Mouse (Mus musculus) CD4-positive, CD25-positive, alpha-beta regulatory T cell, adult 4 months (primary cell): ENCODE data around the gene Ap3b1. TPM values are rescaled to one million over a fixed set of nuclear protein-coding genes. Genes with fewer than 3 reads are reported as not detected.

Experiments used
- ATAC-seq: one replicate; pipeline ENCODE4 v1.8.0; 2017
- polyA plus RNA-seq, 2 experiments: library from polyadenylated mRNA; unstranded; fragments of 100-300 nt; shearing (Covaris generic); gene quantifications; one replicate each; pipeline ENCODE4 v1.2.1; 2017

Gene Ap3b1
- polyA plus RNA-seq, 2 experiments from 2014 or later: 41.8 to 46.0 TPM

DNA sequence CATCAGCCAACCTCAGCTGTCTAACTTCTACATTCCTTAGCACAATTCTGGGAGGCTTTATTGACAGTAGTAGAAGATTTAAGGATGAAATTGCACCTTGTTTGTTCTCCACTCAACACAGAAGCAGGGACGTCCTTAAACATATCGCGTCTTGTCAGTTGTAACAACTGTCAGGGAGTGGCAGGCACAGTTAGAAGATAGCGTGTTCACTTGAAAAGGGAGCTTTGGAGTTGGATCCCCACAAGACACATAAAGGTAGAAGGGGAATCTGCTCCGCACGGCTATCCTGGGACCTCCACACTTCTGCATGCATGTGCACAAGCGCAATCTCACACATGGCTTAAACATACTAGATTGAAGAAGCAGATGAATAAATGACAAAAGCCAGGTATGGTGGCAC is 183.3 kb downstream of the Ap3b1 start:
- no peak for ATAC-seq

DNA sequence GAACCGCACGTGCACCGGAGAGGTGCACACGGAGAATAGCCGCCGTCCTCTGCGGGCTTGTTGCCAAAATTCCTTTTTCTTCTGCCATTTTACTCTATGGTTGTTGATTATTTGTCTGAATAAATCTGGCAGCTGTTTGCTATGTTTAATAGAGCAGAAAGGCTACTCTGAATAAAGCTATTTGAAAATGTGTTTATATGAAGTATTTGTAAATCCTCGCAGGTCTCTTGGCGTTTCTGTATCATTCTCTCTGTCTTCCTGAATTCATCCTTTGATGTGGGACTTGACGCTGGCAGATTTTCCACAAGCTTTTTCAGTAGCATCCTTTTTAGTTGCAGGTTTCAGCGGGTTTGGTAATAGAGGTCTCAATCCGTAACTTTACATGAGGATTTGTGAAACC is 185.5 kb downstream of the Ap3b1 start:
- ATAC-seq: no peak

GRCm38 (mm10) chr13:94545739-94546138 is 187.0 kb downstream of the Ap3b1 start:
- no peak for ATAC-seq

GRCm38 (mm10) chr13:94546246-94546645 is 187.5 kb downstream of the Ap3b1 start:
- ATAC-seq: no peak

GRCm38 (mm10) chr13:94549580-94549979 is 190.8 kb downstream of the Ap3b1 start:
- no peak for ATAC-seq

DNA sequence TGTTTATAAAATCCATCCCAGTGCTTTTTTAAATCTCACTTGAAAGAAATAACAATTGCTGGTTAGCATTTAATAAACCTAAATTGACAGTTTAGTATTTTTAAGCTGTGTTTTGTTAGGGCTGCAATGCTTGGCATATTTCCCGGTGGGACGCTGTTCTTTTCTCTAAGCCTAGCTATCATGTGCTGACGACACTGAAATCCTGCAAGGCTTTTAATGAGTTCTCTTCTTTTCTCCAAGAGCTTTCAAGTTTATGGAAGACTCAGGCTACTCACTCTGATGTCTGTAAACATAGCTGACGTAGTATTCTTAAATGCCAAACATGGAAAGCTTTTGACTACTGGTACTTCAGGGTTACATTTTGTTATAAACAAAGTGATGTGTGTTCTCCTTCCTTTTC is 191.3 kb downstream of the Ap3b1 start:
- ATAC-seq: no peak

DNA sequence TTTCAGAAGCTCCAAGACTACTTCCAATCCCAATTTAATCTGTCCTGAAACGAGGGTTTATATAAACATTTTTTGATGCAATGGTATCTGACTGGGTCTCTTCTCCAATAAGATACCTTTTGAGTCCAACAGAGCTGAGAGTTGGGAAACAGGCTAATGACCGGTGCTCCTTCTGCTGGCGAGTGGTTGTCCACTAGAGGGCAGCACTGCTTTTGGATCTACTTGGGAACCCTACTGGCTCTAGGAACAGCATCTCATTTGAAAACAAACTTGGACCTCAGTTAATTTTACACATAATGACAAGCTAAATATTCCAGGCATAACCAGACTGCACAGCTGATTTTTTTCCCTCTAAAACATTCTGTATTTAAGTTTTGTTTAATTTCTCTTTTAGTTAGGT is 201.3 kb downstream of the Ap3b1 start:
- peak; percentile 62 for ATAC-seq

- no peak for ATAC-seq
Measured at GRCm38 (mm10) chr13:94560878-94561277, 202.1 kb downstream of the Ap3b1 start.

DNA sequence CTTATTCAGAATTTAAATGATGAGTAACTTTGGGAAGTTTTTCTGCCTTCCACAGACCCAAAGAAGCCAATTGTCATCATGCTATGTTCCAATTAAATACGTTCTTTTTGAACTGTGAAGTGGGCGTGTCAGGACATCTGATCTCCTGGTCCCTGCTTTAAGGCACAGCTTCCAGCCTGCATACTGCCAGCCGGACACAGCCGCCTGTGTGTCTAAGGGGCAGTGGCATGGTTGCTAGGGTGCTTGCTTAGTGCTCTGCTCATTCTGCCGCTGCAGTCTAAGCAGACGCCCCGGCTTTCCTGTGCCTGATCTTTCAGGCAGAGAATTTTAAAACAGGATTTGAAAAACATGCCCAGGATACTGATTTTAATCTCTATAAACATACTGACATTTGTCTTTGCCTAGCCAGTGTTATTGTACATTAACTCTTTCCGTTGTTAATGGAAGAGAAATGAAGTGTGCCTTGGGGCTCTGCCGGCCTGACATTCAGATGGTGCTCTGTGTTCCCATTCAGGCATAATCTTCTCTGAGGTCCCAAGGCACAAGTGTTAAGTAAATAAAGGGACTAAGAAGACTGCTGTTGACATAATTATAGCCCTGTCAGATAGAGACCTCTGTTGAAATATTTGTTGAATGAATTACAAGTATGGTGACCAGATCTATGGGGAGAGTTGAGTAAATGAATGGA is 204.0 kb downstream of the Ap3b1 start:
- no peak for ATAC-seq

DNA sequence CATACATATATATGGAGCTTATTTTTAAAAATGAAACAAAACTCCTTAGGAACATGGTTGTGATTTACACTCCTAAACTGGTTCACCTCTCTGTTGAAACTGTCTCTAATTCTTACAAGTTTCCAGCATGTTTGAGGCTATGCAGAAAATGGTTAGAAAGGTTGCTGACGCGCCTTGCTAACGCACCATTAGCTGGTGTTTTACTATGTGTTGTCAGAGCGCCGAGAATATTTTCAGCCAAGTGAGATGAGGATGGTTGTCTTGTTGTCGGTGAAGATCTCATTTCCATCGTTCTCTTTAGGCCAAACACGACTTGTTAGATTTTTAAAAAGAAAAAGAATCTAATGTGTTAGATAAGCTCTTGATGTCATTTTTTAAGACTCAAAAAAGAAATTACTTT is 205.1 kb downstream of the Ap3b1 start:
- no peak for ATAC-seq

DNA sequence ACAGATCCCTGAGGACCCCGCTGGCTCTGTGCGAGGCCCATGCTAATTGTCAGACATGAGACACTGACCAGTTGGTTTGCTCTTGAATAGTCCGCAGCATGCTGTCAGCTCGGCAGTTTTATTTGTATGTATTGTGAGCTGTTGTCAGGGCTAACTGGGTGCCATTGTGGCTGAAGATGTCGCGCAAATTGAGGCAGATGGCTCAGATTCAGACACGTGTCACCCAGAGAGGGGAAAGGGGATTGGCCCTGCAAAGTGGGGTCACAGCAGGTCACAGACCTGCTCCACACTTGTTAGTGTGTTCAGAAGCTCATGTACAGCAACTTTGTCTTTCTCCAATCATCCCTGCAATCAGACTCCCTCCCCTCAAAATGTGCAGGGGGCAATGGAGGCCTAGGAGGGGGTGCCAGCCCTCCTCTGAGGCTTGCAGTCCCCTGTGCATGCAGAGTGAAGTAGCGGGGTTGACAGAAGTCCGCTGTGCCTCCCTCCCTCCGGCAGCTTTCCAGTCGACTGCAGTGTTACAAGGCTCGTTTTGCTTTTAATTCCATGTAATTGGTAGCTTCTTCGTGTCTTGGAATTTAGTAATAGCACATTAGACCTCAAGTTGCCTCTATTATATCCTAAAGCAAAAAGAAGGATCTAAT is 205.7 kb downstream of the Ap3b1 start:
- no peak for ATAC-seq

- no peak for ATAC-seq
Measured at GRCm38 (mm10) chr13:94565176-94565575, 206.4 kb downstream of the Ap3b1 start.

- no peak for ATAC-seq
Measured at GRCm38 (mm10) chr13:94565616-94566015, 206.9 kb downstream of the Ap3b1 start.

DNA sequence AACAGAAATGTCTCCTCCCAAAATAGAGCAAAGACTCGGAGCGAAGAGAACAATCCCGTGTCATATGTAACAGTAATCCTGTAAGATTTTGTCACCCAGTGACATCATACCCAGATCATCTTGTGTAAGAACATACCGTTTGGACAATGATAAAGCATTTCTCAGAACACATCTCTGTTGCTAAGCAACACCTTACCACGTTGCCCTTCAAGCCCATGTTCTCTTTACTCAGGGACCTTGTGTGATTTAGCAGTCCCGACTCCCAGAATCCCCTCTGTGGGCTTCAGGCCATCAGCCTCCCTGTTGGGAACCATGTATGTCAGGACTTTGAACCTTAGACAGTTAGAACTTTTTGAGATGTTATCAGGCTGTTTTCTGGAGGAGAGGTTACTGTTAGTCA is 209.0 kb downstream of the Ap3b1 start:
- ATAC-seq: no peak

GRCm38 (mm10) chr13:94571001-94571400 is 212.2 kb downstream of the Ap3b1 start:
- no peak for ATAC-seq

GRCm38 (mm10) chr13:94573356-94573755 is 214.6 kb downstream of the Ap3b1 start:
- ATAC-seq: no peak

- no peak for ATAC-seq
Measured at GRCm38 (mm10) chr13:94573833-94574232, 215.1 kb downstream of the Ap3b1 start.

DNA sequence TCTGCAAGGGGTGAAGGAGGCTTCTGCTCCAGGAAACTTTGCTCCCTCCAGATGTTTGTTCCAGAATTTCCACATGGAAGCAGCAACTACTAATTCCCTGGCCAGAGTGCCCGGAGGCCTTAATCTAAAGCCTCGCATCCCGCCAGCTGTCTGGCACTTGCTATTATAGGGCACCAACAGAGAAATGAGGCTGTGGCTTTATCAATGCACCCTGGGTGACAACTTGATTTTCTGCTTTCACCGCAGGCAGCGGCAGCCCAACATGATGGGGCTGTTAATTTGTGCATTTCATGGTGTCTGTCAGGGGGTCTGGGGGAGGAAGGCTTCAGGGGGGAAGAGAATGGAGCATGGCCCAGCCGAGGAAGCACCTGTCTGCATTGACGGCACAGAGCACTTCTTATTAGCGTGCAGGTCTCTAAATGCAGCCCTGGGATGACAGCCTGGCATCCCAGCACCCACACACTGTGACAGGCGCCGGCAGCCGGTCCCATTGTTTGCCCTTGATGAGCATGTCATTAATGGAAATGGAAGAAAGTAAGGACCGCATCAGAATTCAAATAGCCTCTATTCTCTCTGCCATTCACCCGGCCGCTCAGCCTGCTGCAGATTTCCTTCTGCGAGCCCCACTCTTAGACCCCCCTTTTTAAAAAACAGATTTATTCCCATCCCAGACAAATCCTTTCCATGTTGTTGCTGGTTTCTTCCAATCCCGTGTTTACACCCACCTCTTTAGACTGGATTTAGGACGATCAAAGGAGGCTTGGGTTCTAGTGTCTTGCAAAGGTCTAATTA is 217.0 kb downstream of the Ap3b1 start:
- no peak for ATAC-seq

DNA sequence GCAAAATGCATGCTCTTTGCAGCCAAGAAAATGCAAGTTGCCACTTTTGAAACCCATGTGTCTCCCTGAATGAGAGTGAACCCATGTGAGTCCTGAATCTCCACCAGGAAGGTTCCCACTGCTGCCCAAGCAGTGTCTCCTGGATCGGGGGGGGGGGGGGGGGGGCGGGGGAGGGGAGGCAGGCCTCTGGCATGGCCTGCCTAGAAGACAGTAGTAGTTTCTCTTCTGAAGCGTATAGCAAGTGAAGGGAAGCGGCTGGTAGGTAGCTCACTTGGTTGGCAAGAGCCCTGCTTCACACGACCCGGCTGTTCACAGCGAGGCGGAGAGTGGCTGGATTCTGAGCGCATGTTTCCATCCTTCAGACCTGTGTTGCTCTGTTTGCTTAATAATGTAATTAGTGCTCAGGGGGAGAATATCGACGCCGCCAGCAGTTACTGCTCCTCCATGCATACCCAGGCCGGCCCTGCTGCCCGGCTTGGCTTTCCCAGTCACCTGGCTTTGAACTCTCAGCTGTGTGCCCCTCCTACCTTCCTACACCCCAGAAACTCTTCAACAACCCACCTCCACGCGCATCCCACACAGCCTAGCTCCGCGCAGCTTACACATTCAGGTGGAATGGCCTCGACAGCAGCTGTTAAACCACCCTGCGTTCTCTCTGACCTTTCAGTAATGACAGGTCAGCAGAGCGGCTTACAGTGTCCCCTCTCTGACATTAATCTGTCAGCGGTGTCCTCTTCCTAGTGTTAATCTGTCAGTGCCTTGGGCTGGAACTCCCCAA is 217.8 kb downstream of the Ap3b1 start:
- no peak for ATAC-seq

DNA sequence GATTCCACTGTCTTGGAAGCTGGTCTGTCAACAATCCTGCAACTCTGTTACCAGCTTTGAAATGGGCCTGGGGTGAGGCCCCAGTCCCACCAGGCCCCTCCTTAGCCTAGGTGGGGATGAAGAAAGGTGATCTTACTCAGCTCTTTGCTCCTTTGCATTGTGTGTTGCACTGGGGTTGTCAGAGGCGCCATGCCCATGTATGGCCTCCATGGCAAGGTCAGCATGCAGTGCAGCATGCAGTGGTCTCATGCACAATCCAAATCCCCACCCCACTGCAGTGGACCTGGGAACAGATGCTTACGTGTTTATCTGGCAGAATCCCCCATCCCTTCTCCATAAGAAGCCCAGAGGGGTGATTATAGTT is 218.4 kb downstream of the Ap3b1 start:
- ATAC-seq: no peak

GRCm38 (mm10) chr13:94595289-94595688 is 236.5 kb downstream of the Ap3b1 start:
- ATAC-seq: no peak

GRCm38 (mm10) chr13:94595701-94596361 is 237.1 kb downstream of the Ap3b1 start:
- ATAC-seq: no peak
